Mouse (Mus musculus) adrenal gland, adult 2 months (tissue): ENCODE measurements at regions not wholly inside any gene's neighbourhood (a gene's known extent, or its start where the extent isn't known, plus 50 kb on each side); places are given as distances from the start of the nearest gene placed in this dataset.
"Not testable (repeated sequence)": the region's sequence is repeated elsewhere in the genome, so short reads cannot be mapped to it uniquely, and the experiment has no call there.

ENCODE experiments used
- DNase-seq: peaks from one replicate; pipeline ENCODE4 v3.0.0; 2021

DNA sequence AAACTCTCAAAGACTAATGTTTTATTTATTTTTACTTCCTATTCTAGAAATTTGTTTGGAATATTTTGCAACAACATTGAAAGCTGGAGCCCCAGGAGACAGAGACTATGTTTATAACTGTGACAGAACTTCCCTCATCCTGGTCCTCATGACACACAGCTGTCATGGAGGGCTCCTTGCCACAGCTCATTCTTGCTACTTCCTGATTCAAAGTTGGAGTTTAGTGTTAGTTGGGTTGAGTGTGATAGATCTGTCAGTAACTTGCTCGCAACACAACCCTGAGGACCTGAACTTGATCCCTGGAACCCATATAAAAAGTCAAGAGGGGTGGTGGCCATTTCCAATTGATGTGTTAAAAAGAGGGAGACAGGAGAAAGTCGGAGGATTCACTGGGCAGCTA lies 328.3 kb upstream of the Nox3 start:
- DNase-seq = no peak

DNA sequence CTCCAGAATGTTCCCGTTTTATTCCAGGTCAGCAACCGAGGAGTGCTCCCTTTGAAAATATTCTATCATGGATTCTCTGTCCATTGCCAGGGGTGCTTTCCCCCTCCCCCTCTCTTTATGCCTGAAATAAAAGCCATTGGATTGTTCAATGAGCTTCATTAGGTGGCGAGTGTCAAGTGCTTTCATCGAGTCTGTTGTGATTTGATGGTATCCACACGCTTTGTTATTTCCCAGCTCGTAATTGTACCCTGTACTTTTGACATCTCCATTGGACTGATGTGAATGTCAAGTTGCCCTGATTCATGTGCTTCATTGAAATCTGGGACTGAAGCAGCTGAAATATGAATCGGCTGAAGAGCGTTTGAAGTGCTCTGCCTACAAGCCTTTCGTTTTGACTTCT lies 333.1 kb upstream of the Nox3 start:
- DNase-seq = no peak

DNA sequence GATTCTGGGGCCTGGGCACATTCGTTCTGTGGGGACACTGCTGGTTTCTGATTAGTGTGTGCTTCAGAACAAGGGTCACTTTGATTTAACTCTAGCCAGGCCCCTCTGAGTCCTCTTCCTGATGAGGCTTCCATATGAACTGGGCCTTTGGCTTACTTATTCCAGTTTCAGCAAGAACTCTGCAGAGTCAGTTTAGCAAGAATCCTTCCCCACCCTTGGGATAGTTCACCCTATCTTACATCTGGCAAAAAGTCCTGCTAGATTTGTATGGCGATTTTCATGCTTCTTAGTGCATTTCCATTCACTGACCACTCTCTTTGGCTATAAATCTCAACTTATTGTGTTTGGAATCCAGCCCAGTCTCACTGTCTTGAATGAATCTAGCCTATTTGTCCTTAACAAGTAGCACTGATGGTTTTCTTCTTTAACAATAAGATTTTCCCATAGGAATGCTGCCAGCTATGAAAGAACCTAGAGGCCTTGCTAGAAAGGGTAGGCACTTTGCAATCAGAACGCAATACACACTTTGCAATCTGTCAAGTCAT lies 338.8 kb upstream of the Nox3 start:
- DNase-seq = peak; percentile 7

DNA sequence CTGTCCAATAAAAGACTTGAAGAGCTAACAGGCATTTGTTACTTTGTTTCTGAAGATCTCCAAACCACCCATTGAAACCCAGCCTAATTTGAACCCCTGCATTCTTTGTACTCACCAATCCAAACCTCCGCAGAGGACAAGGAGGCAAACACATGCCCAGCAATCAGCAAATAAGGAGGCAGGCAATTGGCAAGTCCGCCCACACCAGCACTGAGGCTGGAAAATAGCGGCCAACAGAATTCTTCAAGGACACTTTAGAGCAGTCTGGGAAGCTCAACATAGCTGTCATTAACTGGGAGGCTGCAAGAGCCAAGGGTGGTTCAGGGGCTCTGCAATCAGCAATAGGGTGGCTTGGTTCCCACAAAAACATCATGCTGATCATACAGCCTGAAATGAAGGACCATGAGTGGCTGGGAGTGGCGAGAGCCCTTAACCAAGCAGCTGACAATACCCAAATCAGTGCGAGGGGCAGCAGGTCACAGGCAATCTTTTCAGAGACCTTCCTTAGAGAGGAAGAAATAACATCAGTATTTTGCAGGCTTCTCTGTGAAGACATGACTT lies 344.1 kb upstream of the Nox3 start:
- DNase-seq = peak; percentile 12

DNA sequence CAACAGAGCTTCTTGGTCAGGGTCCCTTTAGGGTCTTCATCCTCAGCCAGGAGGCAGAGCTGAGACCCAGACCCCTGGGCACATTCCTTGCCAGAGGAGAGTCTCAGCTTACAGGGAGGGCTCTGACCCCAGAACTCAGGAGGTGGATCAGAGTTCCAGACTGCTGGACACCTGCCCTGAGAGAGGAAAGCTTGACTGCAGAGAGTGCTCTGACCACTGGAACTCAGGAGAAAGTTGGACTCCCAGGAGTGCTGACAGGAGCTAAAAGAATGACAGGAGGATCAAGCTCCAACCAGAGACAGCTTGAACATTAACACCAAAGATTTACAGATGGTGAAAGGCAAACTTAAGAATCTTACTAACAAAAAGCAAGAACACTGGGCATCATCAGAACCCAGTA lies 364.1 kb upstream of the Nox3 start:
- not testable (repeated sequence) for DNase-seq

DNA sequence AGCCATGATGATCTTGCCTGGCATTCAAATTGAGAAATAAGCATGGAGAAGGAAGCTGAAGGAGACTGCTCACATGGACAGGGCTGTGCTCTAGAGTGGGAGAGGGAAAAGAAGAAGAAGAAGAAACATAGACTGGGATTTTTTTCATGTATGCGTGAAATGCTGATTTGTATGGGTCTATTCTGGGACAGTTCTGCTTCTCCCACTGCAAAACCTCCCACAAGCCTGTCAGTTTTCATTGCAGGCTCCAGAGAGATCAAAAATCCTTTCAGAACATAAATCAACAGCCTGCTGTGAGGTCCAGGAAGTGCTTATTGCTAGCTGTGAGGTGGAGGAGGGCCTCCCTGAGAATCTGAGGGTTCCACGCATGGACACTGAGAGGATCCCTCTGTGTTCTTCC lies 377.3 kb upstream of the Nox3 start:
- no peak for DNase-seq

DNA sequence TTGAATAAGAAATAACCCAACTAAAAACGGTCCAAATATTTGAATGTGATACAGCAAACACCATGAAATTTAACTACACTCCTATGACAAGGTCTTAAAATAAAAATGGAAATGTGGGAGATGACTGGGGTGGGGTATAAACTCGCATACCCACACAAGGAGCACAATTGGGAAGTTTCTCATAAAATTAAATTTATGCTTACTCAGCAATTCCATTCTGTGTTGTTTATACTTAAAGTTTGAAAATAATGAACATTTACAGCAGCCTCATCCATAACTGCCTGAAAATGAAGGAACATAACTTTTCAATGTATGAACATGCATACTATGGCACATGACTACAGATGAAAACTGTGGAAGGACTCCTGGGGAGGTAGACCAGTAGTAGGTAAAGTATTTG lies 384.5 kb upstream of the Nox3 start:
- DNase-seq = no peak

DNA sequence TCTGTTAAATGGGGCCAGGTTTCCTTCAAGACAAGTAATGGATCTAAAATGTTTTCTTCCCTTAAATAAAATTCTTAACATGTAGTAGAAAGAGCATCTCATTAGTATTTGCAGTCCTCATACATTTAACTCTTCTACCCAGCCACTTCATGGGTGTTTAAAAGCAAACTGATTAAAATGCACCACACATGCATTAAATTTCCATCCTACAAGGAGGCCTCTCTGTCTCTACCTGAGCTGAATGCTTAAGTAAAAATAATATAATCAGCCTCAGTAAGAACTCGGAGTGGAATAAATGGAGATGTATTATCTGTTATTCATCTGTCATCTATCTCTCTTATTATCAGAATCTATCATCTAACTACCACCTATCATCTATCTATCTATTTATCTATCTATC lies 398.6 kb upstream of the Nox3 start:
- no peak for DNase-seq

DNA sequence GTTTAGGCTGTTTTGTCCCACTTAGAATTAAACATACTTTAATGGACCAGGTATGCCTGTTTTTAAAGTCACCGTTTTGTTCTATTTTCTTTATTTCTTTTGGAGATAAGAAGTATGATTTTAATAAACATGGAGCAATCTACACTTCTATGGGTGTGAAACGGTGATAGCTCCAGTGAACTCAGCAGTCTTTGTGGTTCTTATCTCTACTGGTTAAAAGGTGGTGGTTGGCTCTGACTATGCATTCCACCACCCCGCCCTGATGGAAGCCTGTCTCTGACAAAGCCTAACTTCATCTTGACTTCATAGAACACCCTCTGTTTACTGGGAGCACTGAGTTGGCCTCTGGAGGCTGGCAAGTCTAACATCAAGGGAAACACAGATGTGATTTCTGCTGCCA lies 407.3 kb upstream of the Nox3 start:
- no peak for DNase-seq

DNA sequence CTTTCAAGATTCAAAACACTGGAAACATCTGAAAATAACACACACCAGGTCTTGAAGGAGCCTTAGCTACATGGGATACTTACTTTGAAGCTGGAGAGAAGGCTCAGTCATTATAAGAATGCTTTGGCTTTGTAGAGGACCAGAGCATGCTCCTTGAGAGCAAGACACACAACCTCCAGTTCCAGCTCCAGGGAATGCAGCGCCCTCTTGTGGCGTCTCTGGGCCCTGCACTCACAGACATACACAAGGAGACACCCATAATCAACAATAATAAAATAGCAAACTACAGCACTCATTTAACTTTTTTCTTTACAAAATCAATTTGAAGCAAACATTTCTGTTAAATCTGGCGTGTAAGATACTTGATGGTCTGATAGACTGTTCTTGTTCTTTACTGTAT lies 413.2 kb upstream of the Nox3 start:
- DNase-seq = no peak

DNA sequence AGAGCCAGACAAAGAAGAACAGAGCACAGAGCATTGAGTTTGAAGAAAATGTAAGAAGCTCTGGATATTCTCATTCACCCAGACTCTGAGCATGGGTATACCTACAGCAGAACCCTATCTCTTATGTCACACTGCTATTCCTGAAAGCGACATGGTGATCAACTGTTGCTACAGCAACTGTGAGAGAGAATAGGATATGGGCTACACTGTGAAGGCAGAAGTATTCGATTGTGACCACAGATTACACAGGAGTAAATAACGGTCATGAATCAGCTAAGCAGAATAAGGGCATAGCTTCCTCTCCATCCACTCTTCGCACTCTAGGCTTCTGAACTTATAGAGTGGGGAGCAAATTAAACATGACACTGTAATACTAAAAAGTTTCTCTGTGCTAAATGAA lies 417.0 kb upstream of the Nox3 start:
- DNase-seq = no peak

DNA sequence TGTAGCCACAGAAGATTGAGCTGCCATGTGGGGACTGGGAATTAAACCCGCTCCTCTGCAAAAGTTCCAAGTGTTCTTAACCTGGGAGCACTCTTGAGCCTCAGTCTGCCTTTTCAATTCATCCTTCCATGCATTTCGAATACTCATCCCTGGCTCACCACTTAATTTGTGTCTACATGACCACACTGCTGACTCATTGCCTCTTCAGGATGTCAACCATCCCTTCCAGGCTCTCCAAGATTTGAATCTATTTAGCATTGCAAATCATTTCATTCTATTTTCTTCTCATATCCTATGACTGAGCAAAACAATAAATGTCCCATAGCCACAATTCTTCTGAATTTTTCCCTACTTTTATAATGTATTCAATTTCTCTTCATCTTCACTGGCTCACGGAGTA lies 420.4 kb upstream of the Nox3 start:
- no peak for DNase-seq

DNA sequence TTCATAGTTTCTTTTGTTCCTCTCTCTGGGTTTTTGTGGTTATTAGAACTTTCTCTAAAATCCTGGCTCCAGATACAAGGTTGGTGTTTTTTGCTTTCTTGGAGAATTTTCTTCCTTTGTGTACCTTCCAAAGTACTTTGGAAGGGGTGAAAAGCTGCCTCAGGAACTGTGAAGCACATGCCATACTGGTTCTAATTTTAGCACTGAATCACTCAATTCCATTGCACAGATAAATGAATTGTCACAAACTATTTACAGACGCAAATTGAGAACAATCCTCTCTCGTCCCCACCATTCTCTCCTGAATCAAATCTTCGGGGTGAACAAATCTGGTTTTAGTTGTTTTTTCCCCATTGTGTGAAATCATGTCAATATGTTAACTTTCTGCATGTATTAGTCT lies 437.6 kb upstream of the Nox3 start:
- no peak for DNase-seq

DNA sequence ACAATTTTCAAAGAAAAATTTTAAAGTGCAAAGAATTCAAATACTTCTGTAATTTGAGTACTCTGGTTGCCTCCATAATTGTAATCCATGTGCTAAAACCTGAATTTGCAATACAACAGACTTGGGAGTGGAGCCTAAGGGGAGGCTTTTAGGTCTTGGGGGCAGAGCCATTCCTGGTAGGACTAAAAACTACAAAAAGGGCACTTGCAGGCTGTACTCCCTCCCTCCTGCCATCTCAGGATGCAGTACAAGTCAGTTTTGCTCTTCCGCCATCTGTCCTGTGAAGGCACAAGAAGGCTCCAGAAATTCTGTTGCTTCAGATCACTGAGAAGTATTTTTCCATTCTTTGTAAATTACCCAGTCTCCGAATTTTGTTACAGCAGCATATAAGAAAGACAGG lies 467.4 kb upstream of the Nox3 start:
- DNase-seq = no peak

DNA sequence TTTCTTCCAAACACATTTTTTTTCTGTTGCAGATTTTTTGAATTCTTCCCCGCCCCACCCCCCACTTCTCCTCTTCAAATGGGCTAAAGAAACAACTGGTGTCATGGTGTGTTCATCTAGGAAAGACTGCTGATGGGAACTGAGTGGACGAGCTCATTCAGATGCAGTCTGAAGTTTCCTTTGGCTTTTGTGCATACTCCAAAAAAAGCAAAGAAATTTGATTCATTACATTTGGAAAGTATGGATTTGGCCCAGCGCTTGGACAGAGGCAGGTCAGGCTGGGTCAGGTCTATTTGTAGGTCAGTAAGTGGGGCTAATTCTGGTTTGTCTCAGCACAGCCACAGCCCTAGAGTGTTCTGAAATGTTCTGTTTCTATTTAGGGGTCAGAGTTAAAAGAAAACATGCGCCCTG lies 477.9 kb upstream of the Nox3 start:
- DNase-seq = peak; percentile 30

DNA sequence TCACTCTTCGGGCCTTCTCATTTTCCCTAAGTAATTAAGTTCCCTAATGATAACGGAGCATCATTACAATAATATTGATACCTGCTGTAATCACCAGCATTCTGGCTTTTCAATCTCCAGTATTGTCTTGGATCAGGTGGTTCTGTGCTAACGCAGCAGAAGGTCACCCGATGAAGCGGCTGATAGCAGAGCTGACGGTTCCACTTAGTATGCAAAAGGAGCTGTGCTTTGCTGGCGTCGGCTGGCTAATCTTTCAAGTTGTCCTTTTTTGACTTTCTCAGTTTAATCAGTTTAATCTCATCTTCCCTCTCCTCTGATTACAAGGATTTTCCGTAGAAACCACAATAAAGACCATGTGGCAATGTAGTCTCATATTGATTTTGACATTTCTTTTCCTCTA lies 478.9 kb upstream of the Nox3 start:
- DNase-seq = no peak

DNA sequence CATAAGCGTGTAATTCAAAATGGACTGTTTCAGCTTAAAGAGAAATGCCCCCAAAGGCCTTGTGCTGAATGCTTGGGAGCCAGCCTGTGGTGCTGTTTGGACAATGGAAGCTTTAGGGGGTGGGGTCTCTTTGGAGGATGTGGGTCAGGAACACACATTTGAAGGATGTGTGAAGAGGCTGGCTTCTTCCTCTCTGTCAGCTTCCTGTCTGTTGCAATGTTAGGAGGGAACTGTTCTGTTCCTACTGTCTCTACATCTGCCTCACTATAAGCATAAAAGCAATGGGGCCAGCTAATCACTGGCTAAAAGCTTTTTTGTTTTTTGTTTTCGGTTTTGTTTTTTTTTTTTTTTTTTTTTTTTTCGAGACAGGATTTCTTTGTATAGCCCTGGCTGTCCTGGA lies 480.5 kb upstream of the Nox3 start:
- no peak for DNase-seq

DNA sequence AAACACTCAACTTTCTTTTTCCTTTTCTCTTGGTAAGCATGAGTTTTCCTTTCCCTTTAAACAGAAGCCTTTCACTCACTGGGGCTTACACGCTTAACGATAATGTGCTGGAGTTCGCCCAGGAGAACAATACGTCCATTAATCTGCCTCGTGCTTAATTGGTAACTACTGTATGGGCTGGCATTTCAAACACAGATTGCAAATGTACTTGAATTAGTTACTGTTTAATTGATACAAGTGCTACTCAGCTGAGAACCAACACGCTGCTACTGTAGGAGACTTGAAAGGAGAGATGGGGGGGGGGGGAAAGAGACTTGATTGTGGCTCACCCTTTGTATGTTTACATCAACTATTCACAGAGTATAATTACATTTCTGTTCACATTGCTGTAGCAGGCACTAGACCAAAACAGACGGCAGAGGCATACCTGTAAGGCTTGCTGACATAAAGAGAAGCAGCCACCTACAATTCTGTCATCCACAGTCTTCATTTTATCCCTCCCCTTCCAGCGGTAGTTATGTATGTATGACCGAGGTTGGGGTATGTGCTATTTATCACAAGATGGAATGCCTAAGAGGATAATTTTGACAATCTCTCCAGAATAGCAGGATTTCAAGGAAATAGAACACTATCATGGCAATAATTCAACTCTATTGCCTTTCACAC lies 481.6 kb upstream of the Nox3 start:
- no peak for DNase-seq

DNA sequence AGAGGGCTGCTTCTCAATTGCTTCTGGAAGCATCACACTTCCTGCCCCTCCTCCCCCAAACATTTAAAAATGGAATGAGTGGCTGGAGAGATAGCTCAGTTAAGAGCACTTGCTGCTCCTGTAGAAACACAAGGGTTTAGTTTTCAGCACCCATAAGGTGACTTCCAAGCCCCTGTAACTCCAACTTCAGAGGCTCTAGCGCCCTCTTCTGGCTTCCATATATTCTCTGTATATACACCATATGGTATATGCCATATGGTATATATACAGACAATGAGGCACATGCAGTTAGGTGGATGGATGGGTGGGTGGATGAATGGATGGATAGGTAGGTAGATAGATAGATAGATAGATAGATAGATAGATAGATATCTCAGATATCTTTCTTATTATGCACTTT lies 483.2 kb upstream of the Nox3 start:
- DNase-seq = no peak

DNA sequence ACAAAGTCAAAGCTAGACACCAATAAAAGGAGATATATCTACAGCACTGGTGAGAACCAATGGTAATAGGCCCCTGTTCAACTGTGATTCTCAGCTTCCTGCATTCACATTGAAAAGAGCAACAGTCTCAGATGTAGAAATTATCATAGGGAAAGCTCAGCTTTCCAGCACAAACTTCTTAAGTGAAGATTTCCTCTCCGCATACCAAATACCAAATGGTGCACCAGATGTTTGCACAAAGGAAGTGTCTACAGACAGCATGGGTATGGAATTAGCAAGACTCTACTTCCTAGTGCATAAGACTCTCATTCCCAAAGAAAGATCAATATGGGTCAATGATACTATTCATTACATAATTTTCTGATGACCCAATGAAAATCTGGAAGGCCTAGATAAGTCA lies 486.0 kb upstream of the Nox3 start:
- no peak for DNase-seq

DNA sequence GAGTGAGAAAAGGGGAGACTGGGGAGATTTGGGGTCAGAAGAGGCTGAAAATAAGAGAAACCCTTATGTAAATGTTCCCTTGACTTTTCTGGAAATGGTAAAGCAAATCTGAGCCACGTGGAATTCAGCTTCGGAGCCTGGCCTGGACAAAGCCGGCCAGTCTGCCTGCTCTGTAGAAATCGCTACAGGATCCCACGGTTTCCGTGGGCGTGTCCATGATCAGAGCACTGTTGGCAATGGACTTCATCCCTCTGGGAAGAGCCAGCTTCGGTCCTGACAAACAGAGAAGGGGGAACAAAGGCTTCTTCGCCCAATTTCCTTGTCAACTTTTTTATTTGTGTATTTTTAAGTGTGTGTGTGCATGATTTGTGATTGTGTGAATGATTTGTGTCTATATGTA lies 490.7 kb upstream of the Nox3 start:
- no peak for DNase-seq

DNA sequence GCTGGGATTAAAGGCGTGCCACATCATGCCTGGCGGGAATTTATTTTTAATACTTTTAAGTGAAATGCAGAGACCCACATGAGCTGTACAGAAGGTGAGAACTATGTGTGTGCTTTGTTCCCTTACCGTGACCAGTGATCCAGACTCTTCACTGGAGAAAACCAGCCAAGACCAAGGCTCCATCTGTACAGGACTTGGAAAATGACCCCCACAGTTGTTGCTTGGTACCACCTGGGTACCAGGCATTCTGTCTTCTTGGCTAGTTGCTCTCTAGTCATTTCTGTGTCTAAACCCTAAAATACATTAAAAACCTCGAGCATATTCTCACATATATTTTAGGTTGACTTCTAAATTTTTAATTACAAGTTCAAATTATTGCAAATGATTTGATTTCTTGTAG lies 491.5 kb upstream of the Nox3 start:
- no peak for DNase-seq

DNA sequence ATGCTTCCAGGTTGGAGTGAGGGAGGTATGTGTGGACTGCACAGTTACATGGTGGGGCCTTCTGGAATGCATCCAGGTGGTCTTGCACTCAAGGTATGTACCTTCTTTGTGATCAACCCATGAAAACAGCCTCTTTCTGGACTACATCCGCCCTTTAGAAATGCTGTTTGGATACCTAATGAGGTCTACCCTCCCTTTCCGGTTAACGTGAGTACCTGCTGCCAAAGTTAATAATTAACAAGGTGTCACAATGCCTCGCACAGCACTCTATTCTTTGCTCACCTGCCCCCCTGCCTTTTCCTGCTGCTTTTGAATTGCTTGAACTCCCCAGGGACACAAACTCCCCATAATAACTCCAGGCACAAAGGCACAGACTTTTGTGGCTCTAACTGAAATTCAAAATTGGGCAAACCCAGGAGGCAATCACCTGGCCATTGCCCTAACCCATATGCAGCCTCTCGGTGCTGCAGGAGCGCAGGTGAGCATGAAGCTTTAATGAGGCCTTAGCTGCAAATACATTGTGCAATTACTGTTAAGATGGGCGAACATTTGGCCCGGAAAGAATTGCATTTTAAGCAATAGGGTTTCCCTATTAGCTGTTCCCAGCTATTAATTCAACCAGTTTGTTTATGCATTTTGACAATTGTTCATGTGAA lies 500.9 kb upstream of the Nox3 start:
- no peak for DNase-seq

DNA sequence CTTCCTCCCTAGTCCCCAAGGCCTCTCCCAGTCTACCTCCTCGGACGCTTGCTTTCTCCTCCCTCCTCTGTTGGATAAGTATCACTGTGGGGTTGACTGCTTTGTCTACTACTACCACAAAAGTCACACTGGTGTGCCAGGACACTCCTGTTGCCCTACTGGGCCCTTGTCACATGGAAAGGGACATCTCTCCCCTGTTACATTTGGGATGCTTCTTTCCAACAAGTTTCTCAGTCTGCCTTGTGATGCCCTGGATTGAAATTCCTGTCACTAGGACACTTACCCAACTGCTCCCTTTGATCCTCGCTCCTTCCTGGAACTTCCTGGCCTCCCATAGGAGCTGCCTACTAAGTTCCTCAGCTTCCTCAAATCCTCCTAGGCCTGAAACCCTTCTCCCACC lies 501.9 kb upstream of the Nox3 start:
- DNase-seq = no peak
